Mouse (Mus musculus) neural tube, embryonic 14.5 days (tissue): ENCODE measurements at regions not wholly inside any gene's neighbourhood (a gene's known extent, or its start where the extent isn't known, plus 50 kb on each side); places are given as distances from the start of the nearest gene placed in this dataset.

Experiments used
- ATAC-seq: fragments of 200-750 bp; cut with Nextera tagmentation; 2 replicates; pipeline ENCODE4 v1.8.0; 2017; ENCODE audit warnings: low read depth, mild to moderate bottlenecking, moderate TSS enrichment, moderate library complexity
- H3K27ac ChIP-seq: fragments of 300-500 bp; sonication (generic); 2 replicates; pipeline ENCODE4 v1.5.1; 2014; ENCODE audit warnings: low read depth, mild to moderate bottlenecking, control low read depth, low read length, moderate library complexity, mixed read lengths
- H3K27me3 ChIP-seq: fragments of 300-500 bp; sonication (generic); 2 replicates; pipeline ENCODE4 v1.6.1; 2014; ENCODE audit warnings: low read length; ENCODE audit not compliant: control insufficient read depth, insufficient read depth
- H3K36me3 ChIP-seq: fragments of 300-500 bp; sonication (generic); 2 replicates; pipeline ENCODE4 v1.6.1; 2014; ENCODE audit warnings: low read length, mixed read lengths; ENCODE audit not compliant: control insufficient read depth, insufficient read depth
- H3K4me1 ChIP-seq: fragments of 300-500 bp; sonication (generic); 2 replicates; pipeline ENCODE4 v1.6.1; 2014; ENCODE audit warnings: low read length; ENCODE audit not compliant: control insufficient read depth, insufficient read depth
- H3K4me2 ChIP-seq: fragments of 300-500 bp; sonication (generic); 2 replicates; pipeline ENCODE4 v1.6.1; 2014; ENCODE audit warnings: mild to moderate bottlenecking, low read depth, low read length, control low read depth
- H3K4me3 ChIP-seq: fragments of 300-500 bp; sonication (generic); 2 replicates; pipeline ENCODE4 v1.5.1; 2014; ENCODE audit warnings: low read depth, low read length, control low read depth, mixed read lengths
- H3K9ac ChIP-seq: fragments of 300-500 bp; sonication (generic); replicated peaks from 2 replicates; pipeline ENCODE4 v1.6.1; 2014; ENCODE audit warnings: low read depth, mild to moderate bottlenecking, control low read depth, low read length, mixed read lengths
- H3K9me3 ChIP-seq: fragments of 300-500 bp; sonication (generic); 2 replicates; pipeline ENCODE4 v1.6.1; 2016; ENCODE audit warnings: low read length; ENCODE audit not compliant: control insufficient read depth
- WGBS: fragments of 180-500 bp; shearing (Covaris S2); extraction: QIAGEN DNeasy Blood & Tissue Kit; methylation state at CpG from one replicate; pipeline ENCODE4 v1.1.7; 2014; 5-methylcytosine and 5-hydroxymethylcytosine counted together

- H3K9ac ChIP-seq, result no peak overlapping the region
- H3K27ac ChIP-seq, result no peak overlapping the region
- H3K27me3 ChIP-seq, result no peaks in the 10 kb centered on the region
- H3K4me1 ChIP-seq, result no peaks in the 10 kb centered on the region
- H3K36me3 ChIP-seq, result no peaks in the 10 kb centered on the region
- no peaks in the 10 kb centered on the region for H3K9me3 ChIP-seq
- H3K4me3 ChIP-seq, result no peak overlapping the region
- 43% methylated on average over 1 of the region's 1 CpGs for WGBS
- ATAC-seq, result no peak
- no peak overlapping the region for H3K4me2 ChIP-seq
Measured at GRCm38 (mm10) chr12:118784643-118785042, 61.5 kb upstream of the Sp8 start.

GRCm38 (mm10) chr12:118781978-118782377, 64.2 kb upstream of the Sp8 start:
- 93% methylated on average over 3 of the region's 3 CpGs for WGBS
- H3K27ac ChIP-seq, result no peak overlapping the region
- H3K4me3 ChIP-seq, result no peak overlapping the region
- H3K9ac ChIP-seq, result no peak overlapping the region
- no peak for ATAC-seq
- H3K4me2 ChIP-seq, result no peak overlapping the region
- H3K4me1 ChIP-seq, result no peaks in the 10 kb centered on the region
- H3K36me3 ChIP-seq, result no peaks in the 10 kb centered on the region
- H3K27me3 ChIP-seq, result no peaks in the 10 kb centered on the region
- no peaks in the 10 kb centered on the region for H3K9me3 ChIP-seq

- 70% methylated on average over 1 of the region's 1 CpGs for WGBS
- Histone ChIP-seq H3K4me2 (no peak overlapping the region), H3K27me3 (no peaks in the 10 kb centered on the region), H3K4me3 (no peak overlapping the region), H3K9ac (no peak overlapping the region), H3K36me3 (no peaks in the 10 kb centered on the region), H3K9me3 (no peaks in the 10 kb centered on the region), H3K4me1 (no peaks in the 10 kb centered on the region), H3K27ac (no peak overlapping the region)
- no peak for ATAC-seq
Measured at GRCm38 (mm10) chr12:118775463-118776064, 70.6 kb upstream of the Sp8 start.

- Histone ChIP-seq H3K36me3 (no peaks in the 10 kb centered on the region), H3K9me3 (no peaks in the 10 kb centered on the region), H3K4me3 (no peak overlapping the region), H3K4me1 (no peaks in the 10 kb centered on the region), H3K9ac (no peak overlapping the region), H3K27ac (no peak overlapping the region), H3K27me3 (no peaks in the 10 kb centered on the region), H3K4me2 (no peak overlapping the region)
- ATAC-seq, result no peak
- WGBS, result 79% methylated on average over 2 of the region's 2 CpGs
Measured at GRCm38 (mm10) chr12:118772790-118773189, 73.3 kb upstream of the Sp8 start.

GRCm38 (mm10) chr12:118766472-118766871, 79.7 kb upstream of the Sp8 start:
- Histone ChIP-seq H3K4me1 (no peaks in the 10 kb centered on the region), H3K4me3 (no peak overlapping the region), H3K4me2 (no peak overlapping the region), H3K27ac (no peak overlapping the region), H3K9ac (no peak overlapping the region), H3K36me3 (no peaks in the 10 kb centered on the region), H3K9me3 (no peaks in the 10 kb centered on the region), H3K27me3 (no peaks in the 10 kb centered on the region)
- ATAC-seq, result no peak
- WGBS, result 72% methylated on average over 1 of the region's 1 CpGs

GRCm38 (mm10) chr12:118754076-118754475, 92.1 kb upstream of the Sp8 start:
- no peak overlapping the region for H3K4me2 ChIP-seq
- no peak for ATAC-seq
- no peaks in the 10 kb centered on the region for H3K36me3 ChIP-seq
- H3K27me3 ChIP-seq, result no peaks in the 10 kb centered on the region
- H3K9ac ChIP-seq, result no peak overlapping the region
- WGBS, result 77% methylated on average over 2 of the region's 2 CpGs
- H3K4me3 ChIP-seq, result no peak overlapping the region
- no peak overlapping the region for H3K27ac ChIP-seq
- H3K4me1 ChIP-seq, result no peaks in the 10 kb centered on the region
- H3K9me3 ChIP-seq, result no peaks in the 10 kb centered on the region

- no peak overlapping the region for H3K9ac ChIP-seq
- no peaks in the 10 kb centered on the region for H3K27me3 ChIP-seq
- H3K4me2 ChIP-seq, result no peak overlapping the region
- H3K36me3 ChIP-seq, result no peaks in the 10 kb centered on the region
- no peak overlapping the region for H3K4me3 ChIP-seq
- H3K9me3 ChIP-seq, result no peaks in the 10 kb centered on the region
- no peak overlapping the region for H3K27ac ChIP-seq
- H3K4me1 ChIP-seq, result no peaks in the 10 kb centered on the region
- no peak for ATAC-seq
- WGBS, result 70% methylated on average over 4 of the region's 4 CpGs
Measured at GRCm38 (mm10) chr12:118739103-118739502, 107.0 kb upstream of the Sp8 start.

- H3K4me1 ChIP-seq, result no peaks in the 10 kb centered on the region
- H3K36me3 ChIP-seq, result no peaks in the 10 kb centered on the region
- H3K4me3 ChIP-seq, result no peak overlapping the region
- 46% methylated on average over 4 of the region's 4 CpGs for WGBS
- no peak overlapping the region for H3K9ac ChIP-seq
- peak; percentile 65; the same call in 1 of the 2 replicates for ATAC-seq
- H3K27ac ChIP-seq, result no peak overlapping the region
- no peaks in the 10 kb centered on the region; the same call in 1 of the 2 replicates for H3K9me3 ChIP-seq
- H3K4me2 ChIP-seq, result no peak overlapping the region
- no peaks in the 10 kb centered on the region for H3K27me3 ChIP-seq
Measured at GRCm38 (mm10) chr12:118725891-118726290, 120.2 kb upstream of the Sp8 start.

GRCm38 (mm10) chr12:118719878-118720573, 126.1 kb upstream of the Sp8 start:
- no peaks in the 10 kb centered on the region for H3K36me3 ChIP-seq
- H3K4me2 ChIP-seq, result no peak overlapping the region
- H3K27ac ChIP-seq, result no peak overlapping the region
- no peaks in the 10 kb centered on the region for H3K4me1 ChIP-seq
- no peaks in the 10 kb centered on the region for H3K27me3 ChIP-seq
- no peak overlapping the region for H3K4me3 ChIP-seq
- no peak overlapping the region for H3K9ac ChIP-seq
- 35% methylated on average over 4 of the region's 4 CpGs for WGBS
- H3K9me3 ChIP-seq, result no peaks in the 10 kb centered on the region
- ATAC-seq, result no peak
